Mouse (Mus musculus): ENCODE data around the gene Lrrc74b. TPM values are rescaled to one million over a fixed set of nuclear protein-coding genes. Genes with fewer than 3 reads are reported as not detected.
"Not testable (repeated sequence)": the region's sequence is repeated elsewhere in the genome, so short reads cannot be mapped to it uniquely, and the experiment has no call there.

Lrrc74b gene
- polyA plus RNA-seq, 1 experiment = not detected

DNA sequence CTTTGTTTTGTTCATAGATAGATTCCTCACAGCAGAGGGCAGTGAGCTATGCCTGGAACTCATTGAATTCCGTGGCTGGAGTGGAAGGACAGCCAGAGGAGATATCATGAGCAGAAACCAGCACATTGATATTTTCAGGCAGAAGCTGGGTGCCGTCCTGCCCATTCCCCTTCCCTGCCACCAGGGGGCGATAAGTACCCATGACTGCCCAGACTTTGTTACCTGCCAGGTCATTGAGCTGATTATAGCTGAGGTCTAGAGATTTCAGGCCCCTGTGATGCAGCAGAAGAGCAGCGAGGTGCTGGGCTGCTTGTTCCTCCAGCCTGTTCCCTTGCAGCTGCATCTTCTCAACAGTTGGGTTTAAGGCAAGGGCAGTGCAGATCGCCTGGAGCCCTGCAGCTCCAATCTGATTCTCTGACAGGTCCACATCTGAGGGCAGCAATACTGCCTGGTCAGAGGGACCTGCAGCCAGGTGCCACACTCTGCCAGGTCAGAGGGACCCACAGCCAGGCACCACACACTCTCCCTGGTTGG is 3.0 kb downstream of the Lrrc74b start:
- 8% methylated on average over 5 of the region's 5 CpGs for WGBS
- TF ChIP-seq POLR2A (IDR thresholded peaks at IDR 0.05; ENCODE audit: borderline replicate concordance, control insufficient read depth, low read depth, low read length) (no peak), CTCF (IDR thresholded peaks at IDR 0.05; ENCODE audit: control insufficient read depth, insufficient read depth, low read length) (peak; percentile 97)
- Histone ChIP-seq H3K4me1 (ENCODE audit: control insufficient read depth, insufficient read depth, low read length) (peaks cover 2% of the 10 kb centered on the region), H3K27ac (ENCODE audit: control insufficient read depth, insufficient read depth, low read depth, low read length, poor library complexity) (no peak overlapping the region), H3K4me3 (replicated peaks; ENCODE audit: control insufficient read depth, low read depth, low read length) (no peak overlapping the region)

GRCm38 (mm10) chr16:17556907-17557306 is 4.1 kb downstream of the Lrrc74b start:
- 57% methylated on average over 4 of the region's 4 CpGs for WGBS
- peaks cover 2% of the 10 kb centered on the region for H3K4me1 ChIP-seq (ENCODE audit: control insufficient read depth, insufficient read depth, low read length)

GRCm38 (mm10) chr16:17556180-17556579 is 4.9 kb downstream of the Lrrc74b start:
- no peak for TF ChIP-seq POLR2A (IDR thresholded peaks at IDR 0.05; ENCODE audit: borderline replicate concordance, control insufficient read depth, low read depth, low read length)
- no peak for TF ChIP-seq CTCF (IDR thresholded peaks at IDR 0.05; ENCODE audit: control insufficient read depth, insufficient read depth, low read length)
- WGBS = 77% methylated on average over 4 of the region's 4 CpGs
- no peak overlapping the region for H3K4me3 ChIP-seq (replicated peaks; ENCODE audit: control insufficient read depth, low read depth, low read length)
- peaks cover 2% of the 10 kb centered on the region for H3K4me1 ChIP-seq (ENCODE audit: control insufficient read depth, insufficient read depth, low read length)
- no peak overlapping the region for H3K27ac ChIP-seq (ENCODE audit: control insufficient read depth, insufficient read depth, low read depth, low read length, poor library complexity)

More at GRCm38 (mm10) chr16:17556907-17557306, 4.1 kb downstream of the Lrrc74b start:
- TF ChIP-seq CTCF (IDR thresholded peaks at IDR 0.05; ENCODE audit: control insufficient read depth, insufficient read depth, low read length) (no peak), POLR2A (IDR thresholded peaks at IDR 0.05; ENCODE audit: borderline replicate concordance, control insufficient read depth, low read depth, low read length) (no peak)
- Histone ChIP-seq H3K4me3 (replicated peaks; ENCODE audit: control insufficient read depth, low read depth, low read length) (no peak overlapping the region), H3K27ac (ENCODE audit: control insufficient read depth, insufficient read depth, low read depth, low read length, poor library complexity) (no peak overlapping the region)

GRCm38 (mm10) chr16:17554702-17555101 is 6.3 kb downstream of the Lrrc74b start:
- not testable (repeated sequence) for H3K27ac ChIP-seq (ENCODE audit: control insufficient read depth, insufficient read depth, low read depth, low read length, poor library complexity); H3K4me1 ChIP-seq (ENCODE audit: control insufficient read depth, insufficient read depth, low read length); H3K4me3 ChIP-seq (replicated peaks; ENCODE audit: control insufficient read depth, low read depth, low read length)
- 54% methylated on average over 4 of the region's 4 CpGs for WGBS

- H3K4me1 ChIP-seq (ENCODE audit: control insufficient read depth, insufficient read depth, low read length) = peaks cover 2% of the 10 kb centered on the region
- peak overlapping the region; percentile 46 for H3K4me3 ChIP-seq (replicated peaks; ENCODE audit: control insufficient read depth, low read depth, low read length)
- 13% methylated on average over 18 of the region's 18 CpGs for WGBS
- peak overlapping the region; percentile 29; the same call in 1 of the 2 replicates for H3K27ac ChIP-seq (ENCODE audit: control insufficient read depth, insufficient read depth, low read depth, low read length, poor library complexity)
- no peak for TF ChIP-seq CTCF (IDR thresholded peaks at IDR 0.05; ENCODE audit: control insufficient read depth, insufficient read depth, low read length)
- no peak for TF ChIP-seq POLR2A (IDR thresholded peaks at IDR 0.05; ENCODE audit: borderline replicate concordance, control insufficient read depth, low read depth, low read length)
These were observed 6.9 kb downstream of the Lrrc74b start for GRCm38 (mm10) chr16:17553910-17554685.

GRCm38 (mm10) chr16:17552837-17553236 is 8.2 kb downstream of the Lrrc74b start:
- TF ChIP-seq CTCF (IDR thresholded peaks at IDR 0.05; ENCODE audit: control insufficient read depth, insufficient read depth, low read length) (no peak), POLR2A (IDR thresholded peaks at IDR 0.05; ENCODE audit: borderline replicate concordance, control insufficient read depth, low read depth, low read length) (no peak)
- no peak overlapping the region for H3K4me3 ChIP-seq (replicated peaks; ENCODE audit: control insufficient read depth, low read depth, low read length)
- H3K4me1 ChIP-seq (ENCODE audit: control insufficient read depth, insufficient read depth, low read length) = peaks cover 2% of the 10 kb centered on the region
- H3K27ac ChIP-seq (ENCODE audit: control insufficient read depth, insufficient read depth, low read depth, low read length, poor library complexity) = no peak overlapping the region
- 77% methylated on average over 7 of the region's 7 CpGs for WGBS

GRCm38 (mm10) chr16:17542632-17543031 is 18.4 kb downstream of the Lrrc74b start:
- Histone ChIP-seq H3K4me1 (ENCODE audit: control insufficient read depth, insufficient read depth, low read length) (peaks cover 1% of the 10 kb centered on the region; the same call in 1 of the 2 replicates), H3K27ac (ENCODE audit: control insufficient read depth, insufficient read depth, low read depth, low read length, poor library complexity) (no peak overlapping the region), H3K4me3 (replicated peaks; ENCODE audit: control insufficient read depth, low read depth, low read length) (no peak overlapping the region)
- TF ChIP-seq CTCF (IDR thresholded peaks at IDR 0.05; ENCODE audit: control insufficient read depth, insufficient read depth, low read length) (no peak), POLR2A (IDR thresholded peaks at IDR 0.05; ENCODE audit: borderline replicate concordance, control insufficient read depth, low read depth, low read length) (no peak)
- WGBS = 19% methylated on average over 2 of the region's 2 CpGs

- Histone ChIP-seq H3K4me1 (ENCODE audit: control insufficient read depth, insufficient read depth, low read length) (no peaks in the 10 kb centered on the region), H3K4me3 (replicated peaks; ENCODE audit: control insufficient read depth, low read depth, low read length) (no peak overlapping the region), H3K27ac (ENCODE audit: control insufficient read depth, insufficient read depth, low read depth, low read length, poor library complexity) (no peak overlapping the region)
- TF ChIP-seq POLR2A (IDR thresholded peaks at IDR 0.05; ENCODE audit: borderline replicate concordance, control insufficient read depth, low read depth, low read length) (no peak), CTCF (IDR thresholded peaks at IDR 0.05; ENCODE audit: control insufficient read depth, insufficient read depth, low read length) (no peak)
- WGBS = 66% methylated on average over 3 of the region's 3 CpGs
These were observed 24.5 kb downstream of the Lrrc74b start for GRCm38 (mm10) chr16:17536584-17536983.
